Mouse (Mus musculus): Measurements from ENCODE around the gene Mast4. TPM values are rescaled to one million over a fixed set of nuclear protein-coding genes. Genes with fewer than 3 reads are reported as not detected.

Mast4 gene
- polyA plus RNA-seq, 2 experiments = 0.71 to 1.5 TPM

GRCm38 (mm10) chr13:103174431-103174830 lies 159.9 kb downstream of the Mast4 start:
- no peak for DNase-seq (ENCODE audit: low read depth in 3 of 3, low spot score in 3 of 3)
- WGBS (ENCODE audit: insufficient replicate concordance) = 65% methylated on average over 5 of the region's 5 CpGs
- H3K4me2 ChIP-seq (ENCODE audit: low read depth) = no peak overlapping the region

GRCm38 (mm10) chr13:103173545-103174182 lies 160.6 kb downstream of the Mast4 start:
- WGBS (ENCODE audit: insufficient replicate concordance) = 28% methylated on average over 7 of the region's 7 CpGs
- peak; percentile 21; the same call in 1 of the 2 replicates for TF ChIP-seq CTCF (IDR thresholded peaks at IDR 0.05; ENCODE audit: low read depth)
- TF ChIP-seq EP300 (IDR thresholded peaks at IDR 0.05; ENCODE audit: low read depth) = no peak

More at GRCm38 (mm10) chr13:103174431-103174830, 159.9 kb downstream of the Mast4 start:
- Histone ChIP-seq H3K4me3 (ENCODE audit: insufficient read depth in 1 of 2, low read depth in 2 of 2, low read length in 2 of 2) (no peak overlapping the region), H3K4me1 (replicated peaks; ENCODE audit: control insufficient read depth in 2 of 2, insufficient read depth in 2 of 2, low read length in 1 of 2) (no peaks in the 10 kb centered on the region), H3K27ac (no peak overlapping the region), H3K9ac (replicated peaks) (no peak overlapping the region), H3K9me3 (ENCODE audit: control insufficient read depth, low read length) (no peaks in the 10 kb centered on the region), H3K36me3 (replicated peaks; ENCODE audit: control insufficient read depth, insufficient read depth, low read depth) (no peaks in the 10 kb centered on the region), H3K27me3 (ENCODE audit: control insufficient read depth, insufficient read depth, low read length) (no peaks in the 10 kb centered on the region)
- no peak for ATAC-seq (ENCODE audit: insufficient read depth)
- TF ChIP-seq CTCF (IDR thresholded peaks at IDR 0.05; ENCODE audit: low read depth) (no peak), EP300 (IDR thresholded peaks at IDR 0.05; ENCODE audit: low read depth) (no peak)

DNA sequence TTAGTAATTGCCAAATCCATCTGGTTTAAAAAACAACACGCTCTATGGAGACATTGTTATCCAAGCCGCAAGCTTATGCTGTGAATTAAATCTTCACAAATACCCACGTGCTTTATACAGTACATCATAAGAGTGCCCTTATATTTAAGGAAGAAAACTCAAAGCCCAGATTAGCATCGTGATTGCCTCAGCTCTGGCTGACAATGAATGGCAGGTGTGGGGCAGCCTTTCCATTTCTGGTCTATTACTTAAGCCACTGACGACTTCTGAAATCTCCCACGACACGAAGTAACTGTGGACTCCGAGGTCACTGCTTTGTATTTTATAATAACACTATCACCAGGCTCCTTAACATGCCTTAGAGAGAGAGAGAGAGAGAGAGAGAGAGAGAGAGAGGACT lies 182.4 kb downstream of the Mast4 start:
- Histone ChIP-seq H3K4me1 (replicated peaks; ENCODE audit: control insufficient read depth in 2 of 2, insufficient read depth in 2 of 2, low read length in 1 of 2) (no peaks in the 10 kb centered on the region), H3K9ac (replicated peaks) (no peak overlapping the region), H3K36me3 (replicated peaks; ENCODE audit: control insufficient read depth, insufficient read depth, low read depth) (no peaks in the 10 kb centered on the region), H3K27ac (no peak overlapping the region), H3K27me3 (ENCODE audit: control insufficient read depth, insufficient read depth, low read length) (no peaks in the 10 kb centered on the region), H3K4me3 (ENCODE audit: insufficient read depth in 1 of 2, low read depth in 2 of 2, low read length in 2 of 2) (no peak overlapping the region), H3K9me3 (ENCODE audit: control insufficient read depth, low read length) (no peaks in the 10 kb centered on the region), H3K4me2 (ENCODE audit: low read depth) (no peak overlapping the region)
- WGBS (ENCODE audit: insufficient replicate concordance) = 72% methylated on average over 8 of the region's 8 CpGs
- DNase-seq (ENCODE audit: low read depth in 3 of 3, low spot score in 3 of 3) = no peak
- ATAC-seq (ENCODE audit: insufficient read depth) = no peak
- TF ChIP-seq EP300 (IDR thresholded peaks at IDR 0.05; ENCODE audit: low read depth) (no peak), CTCF (IDR thresholded peaks at IDR 0.05; ENCODE audit: low read depth) (no peak)

More at GRCm38 (mm10) chr13:103173545-103174182, 160.6 kb downstream of the Mast4 start:
- H3K36me3 ChIP-seq (replicated peaks; ENCODE audit: control insufficient read depth, insufficient read depth, low read depth) = no peaks in the 10 kb centered on the region
- no peaks in the 10 kb centered on the region for H3K9me3 ChIP-seq (ENCODE audit: control insufficient read depth, low read length)
- H3K27ac ChIP-seq = no peak overlapping the region
- no peak for ATAC-seq (ENCODE audit: insufficient read depth)
- H3K27me3 ChIP-seq (ENCODE audit: control insufficient read depth, insufficient read depth, low read length) = no peaks in the 10 kb centered on the region
- H3K4me1 ChIP-seq (replicated peaks; ENCODE audit: control insufficient read depth in 2 of 2, insufficient read depth in 2 of 2, low read length in 1 of 2) = no peaks in the 10 kb centered on the region
- H3K4me2 ChIP-seq (ENCODE audit: low read depth) = no peak overlapping the region
- peak in 1 of 3 experiments; percentile 1 for DNase-seq (ENCODE audit: low read depth in 3 of 3, low spot score in 3 of 3)
- H3K4me3 ChIP-seq (ENCODE audit: insufficient read depth in 1 of 2, low read depth in 2 of 2, low read length in 2 of 2) = no peak overlapping the region
- H3K9ac ChIP-seq (replicated peaks) = no peak overlapping the region

- DNase-seq (ENCODE audit: low read depth in 3 of 3, low spot score in 3 of 3) (no peak), ATAC-seq (ENCODE audit: insufficient read depth) (no peak)
- no peaks in the 10 kb centered on the region for H3K27me3 ChIP-seq (ENCODE audit: control insufficient read depth, insufficient read depth, low read length)
- no peaks in the 10 kb centered on the region for H3K36me3 ChIP-seq (replicated peaks; ENCODE audit: control insufficient read depth, insufficient read depth, low read depth)
- no peaks in the 10 kb centered on the region for H3K4me1 ChIP-seq (replicated peaks; ENCODE audit: control insufficient read depth in 2 of 2, insufficient read depth in 2 of 2, low read length in 1 of 2)
- 56% methylated on average over 11 of the region's 11 CpGs for WGBS (ENCODE audit: insufficient replicate concordance)
- no peaks in the 10 kb centered on the region for H3K9me3 ChIP-seq (ENCODE audit: control insufficient read depth, low read length)
- H3K4me3 ChIP-seq (ENCODE audit: insufficient read depth in 1 of 2, low read depth in 2 of 2, low read length in 2 of 2) = no peak overlapping the region
- TF ChIP-seq CTCF (IDR thresholded peaks at IDR 0.05; ENCODE audit: low read depth) = no peak
- no peak for TF ChIP-seq EP300 (IDR thresholded peaks at IDR 0.05; ENCODE audit: low read depth)
- H3K4me2 ChIP-seq (ENCODE audit: low read depth) = no peak overlapping the region
- no peak overlapping the region for H3K27ac ChIP-seq
- H3K9ac ChIP-seq (replicated peaks) = no peak overlapping the region
Measured at GRCm38 (mm10) chr13:103151171-103151570, 183.1 kb downstream of the Mast4 start.

- 68% methylated on average over 4 of the region's 4 CpGs for WGBS (ENCODE audit: insufficient replicate concordance)
- H3K27ac ChIP-seq = no peak overlapping the region
- H3K4me3 ChIP-seq (ENCODE audit: insufficient read depth in 1 of 2, low read depth in 2 of 2, low read length in 2 of 2) = no peak overlapping the region
- no peaks in the 10 kb centered on the region for H3K36me3 ChIP-seq (replicated peaks; ENCODE audit: control insufficient read depth, insufficient read depth, low read depth)
- DNase-seq (ENCODE audit: low read depth in 3 of 3, low spot score in 3 of 3) (no peak), ATAC-seq (ENCODE audit: insufficient read depth) (no peak)
- no peaks in the 10 kb centered on the region for H3K4me1 ChIP-seq (replicated peaks; ENCODE audit: control insufficient read depth in 2 of 2, insufficient read depth in 2 of 2, low read length in 1 of 2)
- no peak overlapping the region for H3K9ac ChIP-seq (replicated peaks)
- no peak overlapping the region for H3K4me2 ChIP-seq (ENCODE audit: low read depth)
- no peaks in the 10 kb centered on the region for H3K27me3 ChIP-seq (ENCODE audit: control insufficient read depth, insufficient read depth, low read length)
- no peaks in the 10 kb centered on the region for H3K9me3 ChIP-seq (ENCODE audit: control insufficient read depth, low read length)
- no peak for TF ChIP-seq EP300 (IDR thresholded peaks at IDR 0.05; ENCODE audit: low read depth)
- TF ChIP-seq CTCF (IDR thresholded peaks at IDR 0.05; ENCODE audit: low read depth) = no peak
Measured at GRCm38 (mm10) chr13:103150671-103151070, 183.6 kb downstream of the Mast4 start.

Data from liver, embryonic 14.5 days (tissue).